Comparison of ENCODE assay signal across 24 mouse cellular contexts in the genomic region with DNA sequence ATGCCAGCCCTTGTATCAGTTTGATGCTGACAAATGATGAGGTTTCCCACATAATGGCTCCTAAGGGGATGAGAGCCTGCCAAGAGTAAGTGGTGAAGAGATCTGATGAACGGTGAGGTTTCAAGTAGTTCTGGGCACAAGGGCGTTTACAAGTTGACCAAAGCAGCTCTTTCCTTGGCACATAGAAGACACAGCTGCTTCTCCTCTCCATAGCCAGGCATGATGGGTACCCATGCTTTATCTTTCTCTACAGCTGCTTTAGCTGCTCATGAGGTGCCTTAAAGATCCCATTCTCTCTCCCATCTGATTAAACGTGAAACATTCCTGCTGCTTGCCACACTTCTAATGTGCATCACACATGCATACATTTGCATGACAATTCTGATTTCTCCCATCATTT.
"Had no signal": no experiment of that assay in that cellular context is flagged by ENCODE, and none has a peak within 500 bp of the region (broad histone marks: within the 10 kb centered on the region; RNA-seq: fewer than 3 reads in every experiment).

No protein-coding gene starts in this region.

- H3K4me3 ChIP-seq: embryonic facial prominence, embryonic 10.5 days; embryonic facial prominence, embryonic 12.5 days; embryonic facial prominence, embryonic 13.5 days; embryonic facial prominence, embryonic 15.5 days; erythroblast, embryonic 14.5 days; forebrain, embryonic 10.5 days; forebrain, embryonic 12.5 days; forebrain, embryonic 13.5 days; forebrain, embryonic 15.5 days; heart, adult 2 months had no signal

- H3K27ac ChIP-seq: embryonic facial prominence, embryonic 10.5 days; embryonic facial prominence, embryonic 12.5 days; embryonic facial prominence, embryonic 13.5 days; embryonic facial prominence, embryonic 15.5 days; forebrain, embryonic 10.5 days; forebrain, embryonic 12.5 days; forebrain, embryonic 13.5 days; forebrain, embryonic 15.5 days; heart, adult 2 months had no signal

- H3K36me3 ChIP-seq: embryonic facial prominence, embryonic 10.5 days; embryonic facial prominence, embryonic 12.5 days; embryonic facial prominence, embryonic 13.5 days; embryonic facial prominence, embryonic 15.5 days; forebrain, embryonic 10.5 days; forebrain, embryonic 12.5 days; forebrain, embryonic 15.5 days had no signal

- H3K4me1 ChIP-seq: embryonic facial prominence, embryonic 10.5 days; embryonic facial prominence, embryonic 12.5 days; embryonic facial prominence, embryonic 13.5 days; embryonic facial prominence, embryonic 15.5 days; forebrain, embryonic 10.5 days; forebrain, embryonic 12.5 days had no signal

- H3K9me3 ChIP-seq: embryonic facial prominence, embryonic 10.5 days; embryonic facial prominence, embryonic 12.5 days; embryonic facial prominence, embryonic 13.5 days; embryonic facial prominence, embryonic 15.5 days; forebrain, embryonic 10.5 days; forebrain, embryonic 12.5 days; forebrain, embryonic 13.5 days; forebrain, embryonic 15.5 days had no signal

- H3K4me2 ChIP-seq: embryonic facial prominence, embryonic 12.5 days; embryonic facial prominence, embryonic 13.5 days; embryonic facial prominence, embryonic 15.5 days; forebrain, embryonic 12.5 days; forebrain, embryonic 13.5 days; forebrain, embryonic 15.5 days had no signal

- H3K9ac ChIP-seq: embryonic facial prominence, embryonic 12.5 days; embryonic facial prominence, embryonic 13.5 days; embryonic facial prominence, embryonic 15.5 days; forebrain, embryonic 12.5 days; forebrain, embryonic 13.5 days; forebrain, embryonic 15.5 days; forebrain, postnatal 0 days had no signal

- H3K27me3 ChIP-seq: embryonic facial prominence, embryonic 12.5 days; embryonic facial prominence, embryonic 13.5 days; embryonic facial prominence, embryonic 15.5 days; forebrain, embryonic 12.5 days; forebrain, embryonic 13.5 days; forebrain, embryonic 15.5 days had no signal

- DNase-seq: cerebellum, adult 8-10 months; cerebellum, adult 9-10 months; cerebellum, adult 9-11 months; cerebellum, postnatal 10 days; cerebellum, postnatal 14 days; cerebellum, postnatal 25 days; cerebellum, postnatal 36 days; embryo, embryonic 11 days; forebrain, postnatal 0 days; gastrocnemius, postnatal 10 days; gastrocnemius, postnatal 14 days; gastrocnemius, postnatal 25 days; heart, adult 11 months; heart, adult 18-20 months; heart, adult 2 months had no signal
